Mouse (Mus musculus) limb, embryonic 14.5 days (tissue): ENCODE data around the gene Akirin1. TPM values are rescaled to one million over a fixed set of nuclear protein-coding genes. Genes with fewer than 3 reads are reported as not detected.

Experiments
- ATAC-seq: fragments of 200-750 bp; cut with Nextera tagmentation; 2 replicates; pipeline ENCODE4 v1.8.0; 2017; ENCODE audit warnings: low read depth, moderate number of reproducible peaks, moderate TSS enrichment; ENCODE audit not compliant: low FRiP score
- DNase-seq: peaks from one replicate; pipeline ENCODE4 v3.0.0-alpha.2; 2015; ENCODE audit warnings: low spot score
- H3K27ac ChIP-seq: fragments of 300-500 bp; sonication (generic); replicated peaks from 2 replicates; pipeline ENCODE4 v1.5.1; 2014; ENCODE audit warnings: low read depth, mild to moderate bottlenecking, low read length, moderate library complexity, mixed read lengths
- H3K27me3 ChIP-seq: fragments of 300-500 bp; sonication (generic); 2 replicates; pipeline ENCODE4 v1.6.1; 2014; ENCODE audit warnings: low read length, mixed read lengths; ENCODE audit not compliant: control insufficient read depth, insufficient read depth
- H3K36me3 ChIP-seq: fragments of 300-500 bp; sonication (generic); 2 replicates; pipeline ENCODE4 v1.6.1; 2014; ENCODE audit warnings: mild to moderate bottlenecking, low read length, moderate library complexity, mixed read lengths; ENCODE audit not compliant: control insufficient read depth, insufficient read depth
- H3K4me1 ChIP-seq: fragments of 300-500 bp; sonication (generic); 2 replicates; pipeline ENCODE4 v1.6.1; 2014; ENCODE audit warnings: antibody characterized with exemption, low read length, mixed read lengths; ENCODE audit not compliant: control insufficient read depth, insufficient read depth
- H3K4me2 ChIP-seq: fragments of 300-500 bp; sonication (generic); replicated peaks from 2 replicates; pipeline ENCODE4 v1.6.1; 2014; ENCODE audit warnings: low read depth, mild to moderate bottlenecking, low read length, moderate library complexity; ENCODE audit not compliant: severe bottlenecking
- H3K4me3 ChIP-seq: fragments of 300-500 bp; sonication (generic); replicated peaks from 2 replicates; pipeline ENCODE4 v1.5.1; 2014; ENCODE audit warnings: low read length
- H3K9ac ChIP-seq: fragments of 300-500 bp; sonication (generic); 2 replicates; pipeline ENCODE4 v1.6.1; 2014; ENCODE audit warnings: mild to moderate bottlenecking, low read depth, low read length, moderate library complexity; ENCODE audit not compliant: severe bottlenecking
- H3K9me3 ChIP-seq: fragments of 300-500 bp; sonication (generic); 2 replicates; pipeline ENCODE4 v1.6.1; 2016; ENCODE audit warnings: low read length; ENCODE audit not compliant: control insufficient read depth
- POLR2A ChIP-seq: fragments of 200-500 bp; IDR thresholded peaks from 2 replicates; pipeline ENCODE4 v1.8.0; 2012; ENCODE audit warnings: inconsistent platforms, mild to moderate bottlenecking, moderate library complexity, borderline replicate concordance; ENCODE audit not compliant: insufficient read depth, insufficient read length; ENCODE audit errors: extremely low read depth
- WGBS: fragments of 180-500 bp; shearing (Covaris S2); extraction: QIAGEN DNeasy Blood & Tissue Kit; methylation state at CpG from one replicate; pipeline ENCODE4 v1.1.7; 2014; 5-methylcytosine and 5-hydroxymethylcytosine counted together
- polyA plus RNA-seq, 2 experiments: library from polyadenylated mRNA; depleted of rRNA in 1 of 2; stranded (reverse) in 1 of 2; unstranded in 1 of 2; fragments of >200 nt; fragmentation: Nextera tagmentation in 1 of 2; extraction: Ambion mirVana in 1 of 2; gene quantifications; 2 replicates each; pipeline versions ENCODE4 v1.2.1 to v1.2.3; 2012 to 2014

Gene Akirin1
- polyA plus RNA-seq, 2 experiments: 39.5 to 55.5 TPM

GRCm38 (mm10) chr4:123705340-123705739 lies 44.8 kb downstream of the Akirin1 start:
- ATAC-seq (no peak), DNase-seq (no peak)
- H3K4me2 ChIP-seq: no peak overlapping the region
- no peak overlapping the region for H3K4me3 ChIP-seq
- H3K4me1 ChIP-seq: no peaks in the 10 kb centered on the region
- WGBS: 87% methylated on average over 2 of the region's 2 CpGs
- no peaks in the 10 kb centered on the region for H3K9me3 ChIP-seq
- no peaks in the 10 kb centered on the region for H3K36me3 ChIP-seq
- no peaks in the 10 kb centered on the region for H3K27me3 ChIP-seq
- no peak for TF ChIP-seq POLR2A
- H3K9ac ChIP-seq: no peak overlapping the region
- no peak overlapping the region for H3K27ac ChIP-seq

GRCm38 (mm10) chr4:123693384-123693783 lies 56.8 kb downstream of the Akirin1 start:
- no peak overlapping the region for H3K27ac ChIP-seq
- 62% methylated on average over 12 of the region's 12 CpGs for WGBS
- TF ChIP-seq POLR2A: no peak
- H3K9me3 ChIP-seq: no peaks in the 10 kb centered on the region
- no peak for DNase-seq
- H3K9ac ChIP-seq: no peak overlapping the region
- H3K4me2 ChIP-seq: no peak overlapping the region
- H3K27me3 ChIP-seq: no peaks in the 10 kb centered on the region
- H3K4me1 ChIP-seq: no peaks in the 10 kb centered on the region
- H3K4me3 ChIP-seq: no peak overlapping the region
- no peak for ATAC-seq
- no peaks in the 10 kb centered on the region for H3K36me3 ChIP-seq

- 86% methylated on average over 3 of the region's 3 CpGs for WGBS
- DNase-seq (no peak), ATAC-seq (no peak)
- Histone ChIP-seq H3K4me3 (no peak overlapping the region), H3K27me3 (no peaks in the 10 kb centered on the region), H3K27ac (no peak overlapping the region), H3K4me2 (no peak overlapping the region), H3K36me3 (no peaks in the 10 kb centered on the region), H3K4me1 (peaks cover 4% of the 10 kb centered on the region; the same call in 1 of the 2 replicates), H3K9ac (no peak overlapping the region), H3K9me3 (no peaks in the 10 kb centered on the region)
- no peak for TF ChIP-seq POLR2A
These were observed 58.1 kb downstream of the Akirin1 start for GRCm38 (mm10) chr4:123692071-123692470.

- no peak for DNase-seq
- no peak for ATAC-seq
- H3K4me1 ChIP-seq: peaks cover 11% of the 10 kb centered on the region
- H3K9me3 ChIP-seq: no peaks in the 10 kb centered on the region
- H3K36me3 ChIP-seq: no peaks in the 10 kb centered on the region
- no peak for TF ChIP-seq POLR2A
- no peak overlapping the region for H3K27ac ChIP-seq
- no peak overlapping the region for H3K9ac ChIP-seq
- H3K4me3 ChIP-seq: no peak overlapping the region
- WGBS: 84% methylated on average over 10 of the region's 10 CpGs
- H3K27me3 ChIP-seq: 0 out of 2 replicates have a peak, but pooled peaks cover 5% of the 10 kb centered on the region
- no peak overlapping the region for H3K4me2 ChIP-seq
These were observed 59.8 kb downstream of the Akirin1 start for GRCm38 (mm10) chr4:123690311-123690710.

GRCm38 (mm10) chr4:123687025-123687781 lies 62.9 kb downstream of the Akirin1 start:
- no peak for TF ChIP-seq POLR2A

More at GRCm38 (mm10) chr4:123687025-123687781, 62.9 kb downstream of the Akirin1 start:
- H3K9ac ChIP-seq: peak overlapping the region; percentile 77
- peaks cover 11% of the 10 kb centered on the region for H3K4me1 ChIP-seq
- under 1% methylated on average over 31 of the region's 89 CpGs for WGBS
- DNase-seq (no peak), ATAC-seq (peak; percentile 66)
- H3K9me3 ChIP-seq: no peaks in the 10 kb centered on the region
- 0 out of 2 replicates have a peak, but pooled peaks cover 5% of the 10 kb centered on the region for H3K36me3 ChIP-seq
- H3K4me2 ChIP-seq: peak overlapping the region; percentile 100
- H3K27me3 ChIP-seq: 0 out of 2 replicates have a peak, but pooled peaks cover 9% of the 10 kb centered on the region
- peak overlapping the region; percentile 82 for H3K4me3 ChIP-seq
- H3K27ac ChIP-seq: no peak overlapping the region
